Mouse (Mus musculus): ENCODE measurements around the gene Man2a2. TPM values are rescaled to one million over a fixed set of nuclear protein-coding genes. Genes with fewer than 3 reads are reported as not detected.
A peak's percentile ranks its signal among the peaks of the same experiment; 100 is the strongest.

The Man2a2 gene
- polyA plus RNA-seq, 1 experiment = 75.7 TPM

DNA sequence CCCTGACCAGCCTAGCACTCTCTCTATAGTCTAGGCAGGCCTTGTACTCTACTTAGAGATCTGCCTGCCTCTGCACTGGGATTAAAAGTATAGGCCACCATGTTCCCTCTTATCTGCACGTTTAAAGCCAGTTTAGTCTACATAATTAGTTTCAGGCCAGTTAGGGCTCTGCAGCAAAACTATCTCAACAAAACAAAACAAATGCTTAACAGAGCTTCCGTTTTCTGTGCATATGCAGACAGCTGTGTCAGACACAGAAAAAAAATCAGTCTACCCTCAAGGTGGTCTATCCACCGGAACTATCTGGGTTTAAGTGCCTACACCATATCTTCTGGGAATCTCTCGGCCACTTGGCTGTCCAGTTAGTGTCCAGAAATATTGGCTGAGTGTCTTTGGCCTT is 2.2 kb upstream of the Man2a2 start:
- Histone ChIP-seq H3K4me3 (ENCODE audit: insufficient read depth, low read length) (no peak overlapping the region), H3K27ac (ENCODE audit: insufficient read depth, low read depth, low read length) (no peak overlapping the region), H3K4me1 (ENCODE audit: control insufficient read depth, insufficient read depth, low read length) (peaks cover 37% of the 10 kb centered on the region)
- TF ChIP-seq CTCF (IDR thresholded peaks at IDR 0.05; ENCODE audit: low read depth, low read length) (no peak), POLR2A (IDR thresholded peaks at IDR 0.05; ENCODE audit: borderline replicate concordance, low read depth, low read length) (no peak)

DNA sequence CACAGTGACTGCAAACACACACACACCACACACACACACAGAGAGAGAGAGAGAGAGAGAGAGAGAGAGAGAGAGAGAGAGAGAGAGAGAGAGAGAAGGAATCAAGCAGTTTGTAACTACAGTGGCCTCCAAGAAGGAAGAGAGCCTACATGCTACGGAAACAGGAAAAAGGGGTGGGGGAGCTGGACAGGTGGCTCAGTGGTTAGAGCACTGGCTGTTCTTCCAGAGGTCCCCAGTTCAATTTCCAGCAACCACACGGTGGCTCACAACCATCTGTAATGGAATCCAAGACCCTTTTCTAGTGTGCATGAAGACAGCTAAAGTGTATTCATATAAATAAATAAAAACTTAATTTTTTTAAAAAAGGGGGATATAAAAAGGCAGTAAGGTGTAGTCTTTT is 1.5 kb upstream of the Man2a2 start:
- Histone ChIP-seq H3K27ac (ENCODE audit: insufficient read depth, low read depth, low read length) (no peak overlapping the region), H3K4me1 (ENCODE audit: control insufficient read depth, insufficient read depth, low read length) (peaks cover 43% of the 10 kb centered on the region), H3K4me3 (ENCODE audit: insufficient read depth, low read length) (no peak overlapping the region)
- TF ChIP-seq CTCF (IDR thresholded peaks at IDR 0.05; ENCODE audit: low read depth, low read length) (no peak), POLR2A (IDR thresholded peaks at IDR 0.05; ENCODE audit: borderline replicate concordance, low read depth, low read length) (no peak)

DNA sequence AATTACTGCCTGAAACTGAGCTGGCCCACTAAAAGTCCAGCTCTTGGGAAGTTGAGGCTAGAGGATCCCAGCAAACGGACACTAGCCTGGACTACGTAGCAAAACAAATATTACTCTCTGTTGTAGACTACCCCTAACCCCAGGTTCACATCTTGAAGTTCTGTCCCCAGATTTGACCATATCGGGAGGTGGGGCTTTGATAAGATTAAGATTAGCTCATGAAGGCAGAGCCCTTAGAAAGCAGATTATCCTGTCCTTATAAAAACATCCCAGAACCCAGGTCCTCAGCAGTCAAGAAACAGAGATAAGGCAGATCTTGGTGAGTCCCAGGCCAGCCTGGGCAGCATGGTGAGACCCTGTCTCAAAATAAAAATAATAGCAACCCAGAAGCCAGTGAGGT is 991 bp upstream of the Man2a2 start:
- H3K27ac ChIP-seq (ENCODE audit: insufficient read depth, low read depth, low read length) = no peak overlapping the region
- H3K4me1 ChIP-seq (ENCODE audit: control insufficient read depth, insufficient read depth, low read length) = peaks cover 43% of the 10 kb centered on the region
- H3K4me3 ChIP-seq (ENCODE audit: insufficient read depth, low read length) = no peak overlapping the region
- TF ChIP-seq POLR2A (IDR thresholded peaks at IDR 0.05; ENCODE audit: borderline replicate concordance, low read depth, low read length) (no peak), CTCF (IDR thresholded peaks at IDR 0.05; ENCODE audit: low read depth, low read length) (no peak)

DNA sequence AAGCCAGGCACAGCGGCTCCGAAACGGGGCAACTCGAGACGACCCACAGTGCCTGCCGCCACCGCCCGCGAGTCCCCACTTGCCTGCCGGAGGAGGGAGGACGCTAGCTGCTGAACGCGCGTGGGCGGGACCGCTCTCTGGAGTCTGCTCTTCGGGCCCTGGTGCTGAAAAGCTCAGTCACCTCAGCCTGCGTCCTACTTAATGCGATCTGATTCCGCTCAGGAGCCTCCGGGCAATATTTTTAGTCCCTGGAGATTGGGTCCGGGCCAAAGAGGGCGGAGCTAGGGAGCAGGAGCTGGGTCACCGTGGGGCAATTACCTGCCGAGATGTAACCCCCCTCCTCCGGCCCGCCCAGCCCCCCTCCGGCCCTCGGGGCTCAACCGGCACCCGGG is 530 bp downstream of the Man2a2 start:
- H3K4me3 ChIP-seq (ENCODE audit: insufficient read depth, low read length) = peak overlapping the region; percentile 78
- peaks cover 34% of the 10 kb centered on the region for H3K4me1 ChIP-seq (ENCODE audit: control insufficient read depth, insufficient read depth, low read length)
- TF ChIP-seq CTCF (IDR thresholded peaks at IDR 0.05; ENCODE audit: low read depth, low read length) = no peak
- TF ChIP-seq POLR2A (IDR thresholded peaks at IDR 0.05; ENCODE audit: borderline replicate concordance, low read depth, low read length) = no peak
- H3K27ac ChIP-seq (ENCODE audit: insufficient read depth, low read depth, low read length) = peak overlapping the region; percentile 85

DNA sequence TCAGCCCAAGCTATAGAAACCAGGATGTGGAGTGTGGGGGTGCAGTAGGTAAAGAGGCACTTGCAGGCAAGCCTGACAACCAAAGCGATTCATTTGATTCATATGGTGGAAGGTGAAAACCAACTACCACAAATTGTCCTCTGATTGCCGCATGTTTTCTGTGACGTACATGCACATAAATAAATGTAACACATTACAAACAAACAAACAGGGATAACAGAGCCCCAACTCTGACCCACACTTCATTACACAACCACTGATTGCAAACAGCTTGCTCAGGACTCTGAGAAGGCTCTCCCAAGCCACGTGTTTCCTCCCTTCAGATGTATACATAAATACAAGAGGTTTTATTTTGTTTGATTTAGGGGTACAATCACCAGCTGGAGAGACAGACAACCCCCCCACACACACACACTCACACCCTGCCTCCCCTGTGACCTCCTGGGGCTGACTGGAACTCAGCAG is 1.2 kb downstream of the Man2a2 start:
- no peak for TF ChIP-seq CTCF (IDR thresholded peaks at IDR 0.05; ENCODE audit: low read depth, low read length)
- TF ChIP-seq POLR2A (IDR thresholded peaks at IDR 0.05; ENCODE audit: borderline replicate concordance, low read depth, low read length) = no peak
- H3K4me1 ChIP-seq (ENCODE audit: control insufficient read depth, insufficient read depth, low read length) = peaks cover 27% of the 10 kb centered on the region
- H3K27ac ChIP-seq (ENCODE audit: insufficient read depth, low read depth, low read length) = peak overlapping the region; percentile 85
- H3K4me3 ChIP-seq (ENCODE audit: insufficient read depth, low read length) = peak overlapping the region; percentile 78

DNA sequence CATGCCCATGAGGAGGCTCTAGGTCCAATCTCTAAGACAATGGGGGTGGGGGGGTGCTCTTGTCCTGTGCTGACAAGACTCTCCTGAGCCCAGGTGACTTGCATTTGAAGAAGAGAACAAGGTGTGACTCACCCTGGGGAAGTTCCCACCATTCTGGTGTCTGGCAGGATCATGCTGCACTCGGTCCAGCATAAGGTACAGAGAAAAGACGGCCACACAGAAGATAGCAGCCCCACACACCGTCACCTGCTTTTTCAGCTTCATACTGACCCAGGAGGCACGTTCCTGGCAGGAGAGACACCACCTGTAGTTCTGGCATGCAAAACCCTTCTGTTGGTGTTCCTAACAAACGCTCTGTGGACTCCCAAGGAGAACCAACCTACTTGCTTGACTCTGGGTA is 1.7 kb downstream of the Man2a2 start:
- Histone ChIP-seq H3K4me1 (ENCODE audit: control insufficient read depth, insufficient read depth, low read length) (peaks cover 22% of the 10 kb centered on the region), H3K27ac (ENCODE audit: insufficient read depth, low read depth, low read length) (peak overlapping the region; percentile 85), H3K4me3 (ENCODE audit: insufficient read depth, low read length) (peak overlapping the region; percentile 78)
- TF ChIP-seq CTCF (IDR thresholded peaks at IDR 0.05; ENCODE audit: low read depth, low read length) (no peak), POLR2A (IDR thresholded peaks at IDR 0.05; ENCODE audit: borderline replicate concordance, low read depth, low read length) (no peak)

DNA sequence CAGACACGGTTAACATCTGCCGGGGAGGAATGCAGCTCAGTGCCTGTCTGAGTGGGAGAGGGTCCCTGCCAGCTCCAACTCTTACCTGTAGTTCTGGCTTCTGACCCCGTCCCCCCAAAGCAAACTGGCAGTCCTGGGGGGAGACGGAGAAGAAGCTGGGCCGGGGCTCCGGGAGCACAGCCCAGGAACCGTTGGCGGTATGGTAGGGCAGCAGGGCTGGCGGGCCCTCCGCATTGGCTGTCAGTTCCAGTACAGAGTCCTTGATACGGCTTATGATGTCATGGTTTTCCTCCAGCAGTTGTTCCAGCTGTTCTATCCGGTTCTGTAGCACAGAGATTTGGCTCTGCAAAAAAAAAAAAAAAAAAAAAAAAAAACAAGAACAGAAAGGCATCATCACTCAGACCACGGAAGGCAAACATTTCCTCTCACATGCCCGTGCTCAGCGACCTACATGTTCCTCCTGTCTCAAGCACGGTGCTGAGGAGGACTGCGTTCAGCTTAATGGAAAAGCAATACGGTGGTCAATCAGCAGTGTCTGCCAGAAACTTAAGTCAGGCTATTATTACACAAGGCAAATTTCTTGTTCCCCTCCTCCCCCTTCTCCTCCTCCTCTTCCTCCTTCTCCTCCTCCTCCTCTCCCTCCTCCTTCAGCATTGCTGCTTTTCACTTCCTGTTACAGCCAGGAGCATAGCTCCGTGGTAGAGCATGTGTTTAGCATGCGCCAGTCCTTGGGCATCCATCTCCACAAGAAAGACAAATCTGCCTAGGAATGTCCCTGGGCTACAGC is 2.3 kb downstream of the Man2a2 start:
- Histone ChIP-seq H3K27ac (ENCODE audit: insufficient read depth, low read depth, low read length) (peak overlapping the region; percentile 85), H3K4me3 (ENCODE audit: insufficient read depth, low read length) (peak overlapping the region; percentile 78), H3K4me1 (ENCODE audit: control insufficient read depth, insufficient read depth, low read length) (peaks cover 18% of the 10 kb centered on the region)
- TF ChIP-seq CTCF (IDR thresholded peaks at IDR 0.05; ENCODE audit: low read depth, low read length) (no peak), POLR2A (IDR thresholded peaks at IDR 0.05; ENCODE audit: borderline replicate concordance, low read depth, low read length) (no peak)

DNA sequence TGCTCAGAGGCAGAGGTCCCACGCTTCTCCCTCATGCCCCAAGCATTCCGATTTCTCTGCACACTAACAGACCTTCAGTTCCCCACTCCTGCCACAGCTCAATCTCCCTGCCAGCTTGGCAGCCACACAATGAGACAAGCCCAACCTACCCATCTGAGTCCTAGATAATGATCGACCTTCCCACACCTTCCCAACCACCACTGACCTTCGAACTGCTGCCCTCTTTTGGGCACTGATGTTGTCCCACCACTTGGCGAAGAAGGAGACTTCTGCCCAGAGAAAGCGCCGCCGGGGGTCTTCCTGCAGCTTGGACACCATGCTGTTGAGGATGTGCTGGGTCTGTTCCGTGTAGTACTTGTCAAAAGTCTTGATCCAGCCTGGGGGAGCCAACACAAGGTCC is 3.2 kb downstream of the Man2a2 start:
- peak overlapping the region; percentile 85; the same call in 1 of the 2 replicates for H3K27ac ChIP-seq (ENCODE audit: insufficient read depth, low read depth, low read length)
- peaks cover 13% of the 10 kb centered on the region for H3K4me1 ChIP-seq (ENCODE audit: control insufficient read depth, insufficient read depth, low read length)
- TF ChIP-seq CTCF (IDR thresholded peaks at IDR 0.05; ENCODE audit: low read depth, low read length) (no peak), POLR2A (IDR thresholded peaks at IDR 0.05; ENCODE audit: borderline replicate concordance, low read depth, low read length) (no peak)
- peak overlapping the region; percentile 35; the same call in 1 of the 2 replicates for H3K4me3 ChIP-seq (ENCODE audit: insufficient read depth, low read length)

DNA sequence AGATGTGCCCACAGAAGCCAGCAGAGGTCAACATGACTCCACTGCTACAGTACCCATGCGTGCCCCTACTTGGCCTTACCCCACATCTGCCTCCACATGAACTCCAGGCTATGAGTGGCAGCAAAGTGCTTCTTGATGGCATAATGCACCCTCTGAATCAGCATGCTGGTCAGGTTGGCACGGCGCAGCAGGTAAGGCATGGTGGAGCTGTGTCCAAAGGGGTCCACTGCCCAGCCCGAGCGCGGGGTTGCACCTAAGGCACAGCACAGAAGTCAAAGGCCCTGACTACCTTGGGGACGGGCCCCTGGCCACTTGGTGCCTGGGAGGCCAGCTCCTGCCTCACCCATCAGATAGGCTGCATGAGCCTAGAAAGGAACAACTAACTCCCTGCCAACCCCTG is 3.9 kb downstream of the Man2a2 start:
- Histone ChIP-seq H3K4me1 (ENCODE audit: control insufficient read depth, insufficient read depth, low read length) (peaks cover 13% of the 10 kb centered on the region), H3K27ac (ENCODE audit: insufficient read depth, low read depth, low read length) (no peak overlapping the region), H3K4me3 (ENCODE audit: insufficient read depth, low read length) (no peak overlapping the region)
- no peak for TF ChIP-seq CTCF (IDR thresholded peaks at IDR 0.05; ENCODE audit: low read depth, low read length)
- TF ChIP-seq POLR2A (IDR thresholded peaks at IDR 0.05; ENCODE audit: borderline replicate concordance, low read depth, low read length) = no peak

DNA sequence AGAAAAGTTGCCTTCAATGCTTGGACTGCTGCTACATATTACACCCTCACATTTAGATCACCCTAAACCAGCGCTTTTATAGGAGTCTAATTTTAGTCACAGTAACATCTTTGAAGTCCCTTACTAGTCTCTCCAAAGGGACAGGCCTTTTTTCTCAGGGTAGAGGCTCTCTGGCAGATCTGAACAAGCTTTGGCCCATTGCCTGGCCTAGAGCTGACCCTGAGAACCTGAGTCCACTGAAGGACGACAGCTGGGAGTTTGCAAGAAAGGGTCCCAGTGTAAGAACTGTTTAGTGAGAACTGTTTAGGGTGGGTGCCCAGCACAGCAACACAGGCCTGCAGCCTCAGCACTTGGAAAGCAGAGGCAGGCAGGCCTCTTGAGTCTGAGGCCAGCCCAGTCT is 5.4 kb downstream of the Man2a2 start:
- Histone ChIP-seq H3K27ac (ENCODE audit: insufficient read depth, low read depth, low read length) (no peak overlapping the region), H3K4me3 (ENCODE audit: insufficient read depth, low read length) (no peak overlapping the region), H3K4me1 (ENCODE audit: control insufficient read depth, insufficient read depth, low read length) (peaks cover 13% of the 10 kb centered on the region)
- no peak for TF ChIP-seq POLR2A (IDR thresholded peaks at IDR 0.05; ENCODE audit: borderline replicate concordance, low read depth, low read length)
- TF ChIP-seq CTCF (IDR thresholded peaks at IDR 0.05; ENCODE audit: low read depth, low read length) = no peak

Data from bone marrow macrophage, adult 2 months (primary cell).